Mouse (Mus musculus) frontal cortex, postnatal 14 days (tissue): ENCODE data around the gene Ddost.

ENCODE experiments used
- DNase-seq, 2 experiments: peaks; one replicate each; pipeline ENCODE4 v3.0.0; 2022; ENCODE audit warnings: low spot score in 2 of 2

Ddost gene

DNA sequence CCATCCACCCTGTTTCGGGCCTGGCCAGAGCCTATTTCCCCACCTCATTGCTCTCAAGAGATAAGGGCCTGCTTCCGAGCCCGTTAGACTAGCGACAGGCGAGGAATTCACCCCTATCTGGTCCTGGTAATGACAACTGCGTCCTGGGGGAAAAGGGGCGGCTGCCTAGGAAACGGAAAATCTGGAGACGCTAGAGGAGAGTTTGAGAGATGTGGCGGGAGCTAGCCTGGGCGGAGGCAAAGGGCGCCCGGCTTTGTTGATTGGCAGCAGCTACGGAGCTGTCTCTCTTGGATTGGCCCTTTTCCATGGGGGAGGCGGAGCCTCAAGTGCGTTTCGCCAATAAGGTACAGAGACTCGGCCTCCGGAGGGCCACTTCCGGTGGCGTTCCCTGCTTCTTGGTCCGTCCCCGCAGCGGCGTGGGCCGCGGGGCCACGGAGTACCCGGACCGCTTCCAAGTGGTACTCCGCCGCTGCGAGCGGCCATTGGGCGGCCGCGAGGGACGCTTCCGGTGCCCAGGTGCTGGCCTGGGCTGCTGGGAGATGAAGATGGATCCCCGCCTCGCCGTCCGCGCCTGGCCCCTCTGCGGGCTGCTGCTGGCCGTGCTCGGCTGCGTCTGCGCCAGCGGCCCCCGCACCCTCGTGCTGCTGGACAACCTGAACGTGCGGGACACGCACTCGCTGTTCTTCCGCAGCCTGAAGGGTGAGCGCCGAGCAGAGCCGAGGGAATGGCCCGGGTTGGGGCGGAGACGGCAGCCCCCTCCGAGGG lies at the start of gene Ddost:
Gene Ddost (plus strand): TSS at position 391 of the 765 bp plus-strand sequence.
- peak; percentile 98 for DNase-seq

DNA sequence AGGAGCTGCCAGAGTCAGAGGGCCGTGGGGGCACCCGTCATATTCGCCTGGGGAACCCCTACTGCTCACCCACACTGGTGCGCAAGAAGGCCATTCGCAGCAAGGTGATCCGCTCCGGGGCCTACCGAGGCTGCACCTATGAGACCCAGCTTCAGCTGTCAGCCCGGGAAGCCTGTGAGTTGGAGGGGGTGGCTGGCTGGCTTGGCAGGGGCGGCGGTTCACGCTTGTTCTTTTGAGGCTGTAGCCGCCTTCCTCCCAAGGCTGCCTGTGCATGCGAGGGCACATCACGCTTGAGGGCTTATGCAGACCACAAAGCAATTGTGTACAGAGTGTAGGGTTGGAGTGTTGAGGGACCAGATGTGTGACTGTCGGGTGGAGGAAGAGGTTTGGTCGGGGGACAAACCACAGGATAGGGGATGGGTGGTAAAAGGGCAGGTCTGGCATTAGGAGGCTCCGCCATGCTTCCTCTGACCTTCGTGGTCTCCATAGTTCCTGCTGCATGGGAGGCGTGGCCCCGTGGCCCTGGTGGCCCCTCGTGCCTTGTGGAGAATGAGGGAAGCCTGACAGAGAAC lies 47.3 kb upstream of the Ddost start:
- no peak for DNase-seq

DNA sequence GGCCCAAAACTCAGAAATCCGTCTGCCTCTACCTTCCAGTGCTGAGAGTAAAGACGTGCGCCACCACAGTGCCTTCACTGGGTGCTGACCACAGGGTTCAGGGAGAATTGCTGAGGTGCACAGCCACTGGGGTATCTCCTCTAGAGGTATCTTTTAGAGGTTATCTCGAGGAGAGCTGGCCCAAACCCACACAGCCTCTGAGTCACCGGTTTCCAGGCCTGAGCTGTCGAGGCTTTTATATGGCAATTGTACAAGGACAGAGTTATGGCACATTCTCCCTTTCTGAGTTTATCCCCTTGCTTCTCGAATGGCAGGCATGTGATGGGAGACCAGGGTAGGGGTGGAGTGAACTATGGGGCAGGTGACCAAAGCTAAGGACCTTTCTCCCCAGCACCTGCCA lies 45.9 kb upstream of the Ddost start:
- DNase-seq: no peak

DNA sequence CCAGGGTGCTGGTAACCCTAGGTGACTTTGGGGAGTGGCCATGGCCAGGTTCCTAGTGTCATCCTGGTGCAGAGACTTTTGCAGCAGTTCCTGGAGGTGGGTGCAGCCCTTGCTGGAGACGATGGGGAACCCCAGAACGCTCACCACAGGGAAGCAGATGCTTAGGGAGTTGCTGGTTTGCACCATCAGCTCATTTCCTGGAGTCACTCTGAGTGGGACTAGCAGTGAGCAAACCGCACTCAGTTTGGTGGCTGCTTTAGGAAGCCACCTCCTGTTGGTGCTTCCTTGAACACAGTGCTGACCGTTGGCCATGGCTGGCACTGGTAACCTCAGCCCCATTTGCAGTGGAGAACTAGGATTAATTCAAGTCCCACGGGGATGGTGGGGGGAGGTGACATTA lies 45.0 kb upstream of the Ddost start:
- no peak for DNase-seq

GRCm38 (mm10) chr4:138261843-138262681 lies 42.5 kb upstream of the Ddost start:
- DNase-seq: peak; percentile 80 to 88

- DNase-seq: no peak
These were observed 36.7 kb upstream of the Ddost start for GRCm38 (mm10) chr4:138267869-138268268.

GRCm38 (mm10) chr4:138272011-138272997 lies 32.2 kb upstream of the Ddost start:
- peak in 1 of 2 experiments; percentile 31 for DNase-seq

GRCm38 (mm10) chr4:138278346-138278745 lies 26.2 kb upstream of the Ddost start:
- no peak for DNase-seq

- DNase-seq: peak; percentile 50 to 54
These were observed 21.7 kb upstream of the Ddost start for GRCm38 (mm10) chr4:138282834-138283233.

DNA sequence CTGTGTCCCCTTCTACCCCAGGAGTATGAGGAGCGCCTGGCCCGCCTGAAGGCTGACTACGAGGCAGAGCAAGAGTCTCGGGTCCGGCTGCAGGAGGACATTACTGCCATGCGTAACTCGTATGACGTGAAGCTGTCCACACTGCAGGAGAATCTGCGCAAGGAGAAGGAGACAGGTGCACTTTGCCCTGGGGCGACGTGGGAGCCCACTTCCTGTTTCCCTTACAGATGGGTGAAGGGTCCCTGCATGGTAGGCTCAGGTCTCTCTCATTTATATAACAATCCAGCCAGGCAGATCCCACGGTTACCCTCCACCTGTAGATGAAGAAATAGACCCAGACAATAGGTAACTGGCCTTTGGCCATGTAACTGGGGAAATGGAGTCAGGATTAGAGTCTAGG lies 18.1 kb upstream of the Ddost start:
- no peak for DNase-seq

GRCm38 (mm10) chr4:138288691-138289090 lies 15.8 kb upstream of the Ddost start:
- DNase-seq: no peak

DNA sequence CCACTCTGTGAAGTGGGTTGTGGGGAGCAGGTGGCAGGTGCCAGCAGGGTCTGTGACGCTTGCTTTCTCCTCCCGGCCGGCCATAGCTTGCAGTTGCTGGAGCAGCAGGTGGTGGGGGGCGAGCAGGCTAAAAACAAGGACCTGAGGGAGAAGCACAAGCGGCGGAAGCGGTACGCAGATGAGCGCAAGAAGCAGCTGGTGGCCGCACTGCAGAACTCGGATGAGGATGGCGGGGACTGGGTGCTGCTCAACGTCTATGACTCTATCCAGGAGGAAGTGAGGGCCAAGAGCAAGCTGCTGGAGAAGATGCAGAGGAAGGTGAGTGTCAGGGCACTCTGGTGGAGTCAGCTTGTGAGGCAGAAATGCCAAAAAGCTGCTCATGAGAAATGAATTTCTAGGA lies 12.5 kb upstream of the Ddost start:
- no peak for DNase-seq

GRCm38 (mm10) chr4:138293261-138293948 lies 11.1 kb upstream of the Ddost start:
- no peak for DNase-seq

GRCm38 (mm10) chr4:138293949-138294550 lies 10.5 kb upstream of the Ddost start:
- no peak for DNase-seq

DNA sequence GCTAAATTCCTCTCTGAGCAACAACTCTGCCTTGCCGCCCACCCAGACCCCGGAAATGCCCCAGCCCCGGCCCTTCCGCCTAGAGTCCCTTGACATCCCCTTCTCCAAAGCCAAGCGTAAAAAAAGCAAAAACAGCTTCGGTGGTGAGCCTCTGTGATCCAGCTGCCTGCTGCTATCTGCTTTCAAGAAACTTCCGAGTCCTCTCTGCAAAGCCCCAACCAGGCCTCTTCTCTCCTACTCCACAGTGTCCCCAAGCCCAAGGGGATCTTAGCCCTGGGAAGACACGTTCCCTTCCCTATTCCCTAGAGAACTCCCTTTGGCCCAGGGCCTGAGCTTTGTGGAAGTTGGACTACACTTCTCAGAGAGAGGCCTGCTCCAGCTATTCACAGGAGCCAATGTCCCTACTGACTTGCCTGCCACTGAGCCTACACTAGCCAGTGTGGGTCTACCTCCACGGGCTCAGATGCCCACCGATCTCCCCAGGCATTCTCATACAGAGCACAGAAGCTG lies 3.2 kb upstream of the Ddost start:
- DNase-seq: no peak

DNA sequence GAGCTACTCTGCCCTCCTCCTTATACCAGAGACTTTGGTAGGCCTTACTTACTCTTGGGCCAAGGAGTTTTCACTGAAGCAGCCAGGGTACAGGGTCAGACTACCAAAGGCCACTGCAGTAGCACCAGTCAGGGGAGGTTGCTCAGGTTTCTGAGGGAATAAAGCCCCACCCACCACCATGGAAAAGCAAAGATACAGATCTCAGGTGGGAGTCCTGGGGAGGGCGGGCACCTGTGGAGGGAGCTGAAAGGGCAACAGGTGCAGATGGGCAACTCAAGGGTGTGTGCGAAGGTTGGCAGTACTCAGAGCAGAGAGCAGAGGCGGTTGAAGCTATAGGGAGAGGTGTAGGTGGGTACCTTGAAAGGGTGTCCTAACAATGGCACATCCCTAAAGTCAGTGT lies 1.5 kb upstream of the Ddost start:
- no peak for DNase-seq

DNA sequence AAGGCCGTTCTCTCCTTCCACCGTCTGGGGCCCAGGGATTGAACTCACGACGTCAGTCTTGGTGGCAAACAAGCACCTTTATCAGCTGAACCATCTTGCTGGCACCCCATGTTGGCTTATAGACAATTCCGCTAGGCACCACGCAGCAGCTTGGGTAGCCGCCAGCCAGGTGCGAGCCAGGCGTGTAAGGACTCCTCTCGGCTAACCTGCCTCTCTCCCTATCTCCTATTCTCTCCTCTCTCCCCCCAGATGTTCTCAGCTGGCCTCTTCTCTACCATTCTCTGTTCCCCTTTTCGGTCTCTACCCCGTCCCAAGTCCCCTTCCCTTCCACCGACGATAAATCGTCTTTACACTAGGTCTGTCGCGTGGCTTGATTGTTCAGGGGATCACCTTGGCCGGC lies 788 bp upstream of the Ddost start:
- DNase-seq: no peak

DNA sequence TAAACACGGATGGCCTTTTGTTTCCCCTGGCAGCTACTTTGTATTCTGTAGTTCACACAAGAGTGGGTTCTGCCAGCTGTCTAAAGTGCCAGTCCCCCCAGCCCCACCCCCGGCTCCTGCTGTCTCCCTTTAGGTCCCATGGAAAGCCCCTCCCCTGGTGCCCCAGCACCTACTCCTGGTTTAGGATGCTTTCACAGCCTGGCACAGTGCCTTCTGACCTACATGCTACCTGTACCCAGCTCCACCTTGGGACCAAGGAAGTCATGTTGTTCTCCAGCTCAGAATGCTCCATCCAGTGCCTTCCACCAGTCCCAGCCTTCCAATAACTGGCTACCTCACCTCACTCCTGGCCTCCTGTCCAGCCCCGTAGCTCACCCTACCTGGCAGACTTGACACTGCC lies 2.5 kb downstream of the Ddost start:
- no peak for DNase-seq

GRCm38 (mm10) chr4:138307739-138308138 lies 3.2 kb downstream of the Ddost start:
- DNase-seq: no peak

DNA sequence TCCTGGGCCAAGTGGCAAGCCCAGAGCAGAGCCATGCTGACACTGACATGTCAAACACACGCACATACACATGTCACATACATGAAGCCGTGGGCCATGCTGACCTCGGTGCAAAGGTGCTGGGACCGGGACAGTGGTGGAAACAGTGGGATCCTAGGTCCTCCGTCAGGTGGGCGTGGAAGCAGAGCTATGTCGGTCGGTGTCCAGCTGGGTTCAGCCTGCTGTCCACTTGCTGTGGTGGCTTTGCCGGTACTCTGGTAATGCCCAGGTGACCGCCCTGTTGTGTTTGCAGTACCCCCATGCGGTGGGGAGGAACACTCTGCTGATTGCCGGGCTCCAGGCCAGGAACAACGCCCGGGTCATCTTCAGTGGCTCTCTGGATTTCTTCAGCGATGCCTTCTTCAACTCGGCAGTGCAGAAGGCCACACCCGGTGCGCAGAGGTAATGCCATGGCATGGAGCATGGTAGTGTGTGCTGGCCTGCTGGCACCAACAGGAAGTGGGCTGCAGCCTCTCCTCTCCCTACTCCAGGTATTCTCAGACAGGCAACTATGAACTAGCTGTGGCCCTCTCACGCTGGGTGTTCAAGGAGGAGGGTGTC lies 5.9 kb downstream of the Ddost start:
- DNase-seq: no peak
